Mouse (Mus musculus) forebrain, embryonic 12.5 days (tissue): Measurements from ENCODE around the gene Ythdf2. TPM values are rescaled to one million over a fixed set of nuclear protein-coding genes. Genes with fewer than 3 reads are reported as not detected.

Source experiments
- ATAC-seq: fragments of 200-750 bp; cut with Nextera tagmentation; 2 replicates; pipeline ENCODE4 v1.8.0; 2017; ENCODE audit warnings: moderate TSS enrichment; ENCODE audit not compliant: low FRiP score
- H3K27ac ChIP-seq: fragments of 300-500 bp; sonication (generic); 2 replicates; pipeline ENCODE4 v1.5.1; 2016; ENCODE audit warnings: mild to moderate bottlenecking
- H3K27me3 ChIP-seq: fragments of 300-500 bp; sonication (generic); 2 replicates; pipeline ENCODE4 v1.6.1; 2016; ENCODE audit warnings: mild to moderate bottlenecking
- H3K36me3 ChIP-seq: fragments of 300-500 bp; sonication (generic); replicated peaks from 2 replicates; pipeline ENCODE4 v1.6.1; 2016; ENCODE audit warnings: mild to moderate bottlenecking
- H3K4me1 ChIP-seq: fragments of 300-500 bp; sonication (generic); 2 replicates; pipeline ENCODE4 v1.6.1; 2016
- H3K4me2 ChIP-seq: fragments of 300-500 bp; sonication (generic); 2 replicates; pipeline ENCODE4 v1.6.1; 2016; ENCODE audit warnings: mild to moderate bottlenecking, moderate library complexity
- H3K4me3 ChIP-seq: fragments of 300-500 bp; sonication (generic); replicated peaks from 2 replicates; pipeline ENCODE4 v1.5.1; 2016; ENCODE audit warnings: mild to moderate bottlenecking
- H3K9ac ChIP-seq: fragments of 300-500 bp; sonication (generic); 2 replicates; pipeline ENCODE4 v1.6.1; 2016; ENCODE audit warnings: mild to moderate bottlenecking
- H3K9me3 ChIP-seq: fragments of 300-500 bp; sonication (generic); 2 replicates; pipeline ENCODE4 v1.6.1; 2016
- WGBS: fragments of 180-500 bp; shearing (Covaris S2); methylation state at CpG from one replicate; pipeline ENCODE4 v1.1.7; 2016; 5-methylcytosine and 5-hydroxymethylcytosine counted together
- polyA plus RNA-seq: library from polyadenylated mRNA; unstranded; fragments of >200 nt; fragmentation: Nextera tagmentation; extraction: Ambion mirVana; gene quantifications from 2 replicates; pipeline ENCODE4 v1.2.1, GENCODE M21; 2016

The Ythdf2 gene
- polyA plus RNA-seq, 1 experiment from 2014 or later = 152 TPM

GRCm38 (mm10) chr4:132166350-132167290, 45.5 kb downstream of the Ythdf2 start:
- peaks cover 12% of the 10 kb centered on the region for H3K4me1 ChIP-seq
- no peak overlapping the region for H3K27ac ChIP-seq
- 66% methylated on average over 16 of the region's 16 CpGs for WGBS
- no peak overlapping the region for H3K4me3 ChIP-seq
- H3K9ac ChIP-seq = no peak overlapping the region
- H3K9me3 ChIP-seq = no peaks in the 10 kb centered on the region
- no peak for ATAC-seq
- H3K27me3 ChIP-seq = no peaks in the 10 kb centered on the region
- H3K4me2 ChIP-seq = no peak overlapping the region
- H3K36me3 ChIP-seq = no peaks in the 10 kb centered on the region

GRCm38 (mm10) chr4:132165691-132166090, 46.4 kb downstream of the Ythdf2 start:
- no peak for ATAC-seq
- no peaks in the 10 kb centered on the region for H3K27me3 ChIP-seq
- H3K27ac ChIP-seq = no peak overlapping the region
- H3K4me3 ChIP-seq = no peak overlapping the region
- no peak overlapping the region for H3K9ac ChIP-seq
- no peaks in the 10 kb centered on the region for H3K36me3 ChIP-seq
- no peaks in the 10 kb centered on the region for H3K9me3 ChIP-seq
- H3K4me2 ChIP-seq = no peak overlapping the region
- WGBS = 64% methylated on average over 14 of the region's 14 CpGs
- peaks cover 12% of the 10 kb centered on the region for H3K4me1 ChIP-seq

GRCm38 (mm10) chr4:132156941-132157622, 55.0 kb downstream of the Ythdf2 start:
- no peak overlapping the region for H3K4me2 ChIP-seq
- 72% methylated on average over 12 of the region's 12 CpGs for WGBS
- peaks cover 8% of the 10 kb centered on the region; the same call in 1 of the 2 replicates for H3K4me1 ChIP-seq
- no peaks in the 10 kb centered on the region for H3K36me3 ChIP-seq
- H3K27me3 ChIP-seq = no peaks in the 10 kb centered on the region
- H3K9me3 ChIP-seq = no peaks in the 10 kb centered on the region
- no peak overlapping the region for H3K27ac ChIP-seq
- ATAC-seq = no peak
- no peak overlapping the region for H3K4me3 ChIP-seq
- H3K9ac ChIP-seq = no peak overlapping the region

GRCm38 (mm10) chr4:132154877-132155670, 57.0 kb downstream of the Ythdf2 start:
- 5% methylated on average over 6 of the region's 6 CpGs for WGBS
- H3K27ac ChIP-seq = no peak overlapping the region

GRCm38 (mm10) chr4:132151673-132152072, 60.4 kb downstream of the Ythdf2 start:
- ATAC-seq = no peak
- no peak overlapping the region for H3K9ac ChIP-seq
- no peaks in the 10 kb centered on the region; the same call in 1 of the 2 replicates for H3K27me3 ChIP-seq
- H3K4me2 ChIP-seq = no peak overlapping the region
- H3K36me3 ChIP-seq = no peaks in the 10 kb centered on the region
- H3K9me3 ChIP-seq = no peaks in the 10 kb centered on the region
- peaks cover 8% of the 10 kb centered on the region; the same call in 1 of the 2 replicates for H3K4me1 ChIP-seq
- H3K4me3 ChIP-seq = no peak overlapping the region
- WGBS = 74% methylated on average over 1 of the region's 1 CpGs
- no peak overlapping the region for H3K27ac ChIP-seq

More at GRCm38 (mm10) chr4:132154877-132155670, 57.0 kb downstream of the Ythdf2 start:
- Histone ChIP-seq H3K9me3 (no peaks in the 10 kb centered on the region), H3K9ac (no peak overlapping the region), H3K4me3 (no peak overlapping the region), H3K4me1 (peaks cover 8% of the 10 kb centered on the region; the same call in 1 of the 2 replicates), H3K36me3 (no peaks in the 10 kb centered on the region), H3K27me3 (no peaks in the 10 kb centered on the region), H3K4me2 (no peak overlapping the region)
- ATAC-seq = no peak

GRCm38 (mm10) chr4:132146201-132146600, 65.9 kb downstream of the Ythdf2 start:
- no peak overlapping the region for H3K4me3 ChIP-seq
- H3K9ac ChIP-seq = no peak overlapping the region
- no peak for ATAC-seq
- peaks cover 8% of the 10 kb centered on the region; the same call in 1 of the 2 replicates for H3K4me1 ChIP-seq
- H3K9me3 ChIP-seq = no peaks in the 10 kb centered on the region
- H3K4me2 ChIP-seq = no peak overlapping the region
- 80% methylated on average over 5 of the region's 5 CpGs for WGBS
- no peaks in the 10 kb centered on the region for H3K36me3 ChIP-seq
- peaks cover 52% of the 10 kb centered on the region for H3K27me3 ChIP-seq
- no peak overlapping the region for H3K27ac ChIP-seq

- H3K27me3 ChIP-seq = peaks cover 63% of the 10 kb centered on the region
Observed at GRCm38 (mm10) chr4:132145092-132145491, 67.0 kb downstream of the Ythdf2 start.

GRCm38 (mm10) chr4:132144080-132144841, 67.8 kb downstream of the Ythdf2 start, which contains the start of gene Oprd1:
TSS of gene Oprd1 (minus strand) at chr4:132144486.
- no peaks in the 10 kb centered on the region for H3K36me3 ChIP-seq
- peaks cover 63% of the 10 kb centered on the region for H3K27me3 ChIP-seq
- ATAC-seq = no peak
- H3K4me2 ChIP-seq = peak within 1 kb of the TSS; percentile 70
- peak within 1 kb of the TSS; percentile 46 for H3K4me3 ChIP-seq
- no peaks in the 10 kb centered on the region for H3K9me3 ChIP-seq
- peak within 1 kb of the TSS; percentile 42; the same call in 1 of the 2 replicates for H3K9ac ChIP-seq
- 1% methylated on average over 86 of the region's 89 CpGs for WGBS
- no peak within 1 kb of the TSS for H3K27ac ChIP-seq
- peaks cover 8% of the 10 kb centered on the region; the same call in 1 of the 2 replicates for H3K4me1 ChIP-seq

More at GRCm38 (mm10) chr4:132145092-132145491, 67.0 kb downstream of the Ythdf2 start:
- 48% methylated on average over 10 of the region's 10 CpGs for WGBS
- Histone ChIP-seq H3K4me1 (peaks cover 8% of the 10 kb centered on the region; the same call in 1 of the 2 replicates), H3K4me2 (no peak overlapping the region; the same call in 1 of the 2 replicates), H3K9me3 (no peaks in the 10 kb centered on the region), H3K4me3 (no peak overlapping the region), H3K9ac (no peak overlapping the region), H3K27ac (no peak overlapping the region), H3K36me3 (no peaks in the 10 kb centered on the region)
- ATAC-seq = no peak

- no peak overlapping the region for H3K4me3 ChIP-seq
Observed at GRCm38 (mm10) chr4:132138640-132139039, 73.5 kb downstream of the Ythdf2 start.

GRCm38 (mm10) chr4:132137013-132137412, 75.1 kb downstream of the Ythdf2 start:
- Histone ChIP-seq H3K4me1 (no peaks in the 10 kb centered on the region), H3K4me2 (no peak overlapping the region), H3K27ac (no peak overlapping the region), H3K9me3 (0 out of 2 replicates have a peak, but pooled peaks cover 3% of the 10 kb centered on the region), H3K36me3 (no peaks in the 10 kb centered on the region), H3K27me3 (peaks cover 19% of the 10 kb centered on the region), H3K9ac (no peak overlapping the region), H3K4me3 (no peak overlapping the region)
- no peak for ATAC-seq
- 86% methylated on average over 7 of the region's 7 CpGs for WGBS

More at GRCm38 (mm10) chr4:132138640-132139039, 73.5 kb downstream of the Ythdf2 start:
- Histone ChIP-seq H3K36me3 (no peaks in the 10 kb centered on the region), H3K4me2 (no peak overlapping the region), H3K27ac (no peak overlapping the region), H3K9me3 (0 out of 2 replicates have a peak, but pooled peaks cover 3% of the 10 kb centered on the region), H3K27me3 (peaks cover 35% of the 10 kb centered on the region), H3K4me1 (no peaks in the 10 kb centered on the region), H3K9ac (no peak overlapping the region)
- no peak for ATAC-seq
- 83% methylated on average over 2 of the region's 2 CpGs for WGBS
